Mouse (Mus musculus) megakaryocyte, embryonic 14.5 days (primary cell): Measurements from ENCODE around the gene Nup107.
"Not testable (repeated sequence)": the region's sequence is repeated elsewhere in the genome, so short reads cannot be mapped to it uniquely, and the experiment has no call there.

Source experiments
- FLI1 ChIP-seq: IDR thresholded peaks from 2 replicates; pipeline ENCODE4 v1.6.1; 2012; ENCODE audit warnings: low read length, inconsistent platforms, mixed read lengths
- GATA1 ChIP-seq: IDR thresholded peaks from 3 replicates; pipeline ENCODE4 v1.6.1; 2012; ENCODE audit warnings: mixed read lengths, low read length, inconsistent platforms, borderline replicate concordance

- not testable (repeated sequence) for TF ChIP-seq GATA1, FLI1
Measured at GRCm38 (mm10) chr10:117704314-117704963, 88.1 kb downstream of the Nup107 start.
